Mouse (Mus musculus) cortical plate, adult 2 months (tissue): ENCODE measurements at regions not wholly inside any gene's neighbourhood (a gene's known extent, or its start where the extent isn't known, plus 50 kb on each side); places are given as distances from the start of the nearest gene placed in this dataset.

Source experiments
- CTCF ChIP-seq: fragments of 200-500 bp; IDR thresholded peaks from 2 replicates; pipeline ENCODE4 v1.5.1; 2011; ENCODE audit warnings: mild to moderate bottlenecking, control low read depth, low read length; ENCODE audit not compliant: insufficient read depth; ENCODE audit errors: extremely low read depth
- POLR2A ChIP-seq: fragments of 200-500 bp; IDR thresholded peaks from 2 replicates; pipeline ENCODE4 v1.6.1; 2011; ENCODE audit warnings: mild to moderate bottlenecking, low read length, control low read depth; ENCODE audit not compliant: insufficient read depth; ENCODE audit errors: extremely low read depth

- TF ChIP-seq CTCF (no peak), POLR2A (no peak)
These were observed 321.7 kb upstream of the Tnp1 start for GRCm38 (mm10) chr1:73337401-73337800.
